Mouse (Mus musculus): ENCODE results near the gene Nxpe3. TPM values are rescaled to one million over a fixed set of nuclear protein-coding genes. Genes with fewer than 3 reads are reported as not detected.

Gene Nxpe3
- 3.0 TPM for polyA plus RNA-seq (2014; fragmentation: Illumina TruSeq; extraction: RNeasy Lipid Tissue Mini Kit (QIAGEN cat#74804); ENCODE audit: insufficient read depth, low read depth, low replicate concordance)

GRCm38 (mm10) chr16:55894893-55895650 lies at the start of gene Nxpe3:
Gene Nxpe3 (minus strand): TSS chr16:55895285.

GRCm38 (mm10) chr16:55934453-55935037 lies 39.5 kb upstream of the Nxpe3 start, which contains the start of gene Cep97:
Gene Cep97 (minus strand): TSS chr16:55934855.

DNA sequence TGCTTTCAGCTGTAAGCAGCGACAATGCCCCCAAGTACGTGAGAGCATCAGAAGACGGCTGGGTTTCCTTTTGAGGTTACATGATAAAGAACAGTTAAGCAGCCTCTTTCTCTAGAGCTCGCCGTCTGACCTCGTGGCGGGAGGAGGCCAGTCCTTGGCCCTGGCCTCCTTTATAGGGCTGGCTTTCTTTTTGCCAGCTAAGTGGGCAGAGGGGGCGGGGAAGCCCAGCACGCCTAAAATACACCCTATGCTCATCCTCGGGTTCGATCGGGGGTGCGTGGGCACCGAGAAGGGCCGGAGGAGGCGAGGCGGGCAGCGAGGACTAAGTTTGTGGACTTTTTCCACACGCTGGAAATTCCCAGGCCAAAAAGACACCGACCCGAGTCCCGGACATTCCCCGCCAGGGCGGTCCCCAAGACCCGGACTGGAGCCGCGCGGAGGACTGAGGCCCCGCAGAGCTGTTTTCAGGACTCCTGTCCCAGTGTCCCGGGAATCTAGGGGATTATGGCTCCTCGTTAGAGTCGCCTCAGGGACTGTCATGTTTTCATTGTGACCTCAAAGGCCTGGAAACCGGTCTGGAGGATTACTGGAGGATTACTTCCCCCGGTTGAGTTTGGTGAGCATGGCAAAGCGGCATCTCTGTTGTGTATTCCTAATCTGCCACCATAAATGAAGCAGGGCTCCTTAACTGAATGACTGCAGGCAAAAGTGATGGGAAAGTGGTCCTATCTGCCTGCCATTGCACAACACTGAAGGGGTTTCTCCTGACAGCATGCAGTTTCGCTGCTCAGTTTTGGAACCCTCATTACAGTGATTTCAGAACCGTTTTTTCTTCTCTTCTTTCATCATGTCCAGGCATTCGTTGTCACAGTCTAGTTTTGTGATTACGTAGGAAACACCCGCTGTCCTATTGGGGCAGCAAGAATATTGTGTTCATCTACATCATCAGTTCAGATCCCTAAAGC lies 56.3 kb downstream of the Nxpe3 start, which contains the start of gene Nfkbiz:
Nfkbiz (minus strand) TSS at position 390 of the 965 bp plus-strand sequence.

Other genes starting within 250 kb of the Nxpe3 start
- gene Nfkbiz, start 56.4 kb downstream of the Nxpe3 start, polyA plus RNA-seq (2014; fragmentation: Illumina TruSeq; extraction: RNeasy Lipid Tissue Mini Kit (QIAGEN cat#74804); ENCODE audit: insufficient read depth, low read depth, low replicate concordance), result 7.6 TPM
- 1.4 TPM for gene Cep97, start 39.6 kb upstream of the Nxpe3 start, polyA plus RNA-seq (2014; fragmentation: Illumina TruSeq; extraction: RNeasy Lipid Tissue Mini Kit (QIAGEN cat#74804); ENCODE audit: insufficient read depth, low read depth, low replicate concordance)
- gene Rpl24, start 71.0 kb upstream of the Nxpe3 start, polyA plus RNA-seq (2014; fragmentation: Illumina TruSeq; extraction: RNeasy Lipid Tissue Mini Kit (QIAGEN cat#74804); ENCODE audit: insufficient read depth, low read depth, low replicate concordance), result 852 TPM
- 6.5 TPM for gene Zbtb11, start 78.6 kb upstream of the Nxpe3 start, polyA plus RNA-seq (2014; fragmentation: Illumina TruSeq; extraction: RNeasy Lipid Tissue Mini Kit (QIAGEN cat#74804); ENCODE audit: insufficient read depth, low read depth, low replicate concordance)
- gene Pcnp, start 134.5 kb upstream of the Nxpe3 start, polyA plus RNA-seq (2014; fragmentation: Illumina TruSeq; extraction: RNeasy Lipid Tissue Mini Kit (QIAGEN cat#74804); ENCODE audit: insufficient read depth, low read depth, low replicate concordance), result 88.2 TPM
- 7.2 TPM for gene Trmt10c, start 142.5 kb upstream of the Nxpe3 start, polyA plus RNA-seq (2014; fragmentation: Illumina TruSeq; extraction: RNeasy Lipid Tissue Mini Kit (QIAGEN cat#74804); ENCODE audit: insufficient read depth, low read depth, low replicate concordance)
- 5.5 TPM for gene Senp7, start 153.1 kb upstream of the Nxpe3 start, polyA plus RNA-seq (2014; fragmentation: Illumina TruSeq; extraction: RNeasy Lipid Tissue Mini Kit (QIAGEN cat#74804); ENCODE audit: insufficient read depth, low read depth, low replicate concordance)

All from lung, adult 10 weeks (tissue).